Mouse (Mus musculus) CD4-positive naive resting alpha-beta T cell, adult 76 days (primary cell): ENCODE data around the gene Mamdc4. TPM values are rescaled to one million over a fixed set of nuclear protein-coding genes. Genes with fewer than 3 reads are reported as not detected.

ENCODE experiments used
- total RNA-seq: library from RNA; stranded (reverse); gene quantifications from one replicate; pipeline ENCODE4 v1.2.4, GENCODE M21; 2023

Gene Mamdc4
- 2.7 TPM for total RNA-seq

GRCm38 (mm10) chr2:25574579-25575431 is at the start of gene Mamdc4, which contains the start of gene Phpt1:
Gene Mamdc4 (minus strand): TSS chr2:25574845.
Gene Phpt1 (minus strand): TSS chr2:25575224.

GRCm38 (mm10) chr2:25621229-25622200 is 46.9 kb upstream of the Mamdc4 start, which contains the start of gene Tmem141:
Gene Tmem141 (minus strand): TSS chr2:25622005.

GRCm38 (mm10) chr2:25617578-25617977 is 42.9 kb upstream of the Mamdc4 start, which contains the start of gene Ccdc183:
Gene Ccdc183 (minus strand): TSS chr2:25617678.

DNA sequence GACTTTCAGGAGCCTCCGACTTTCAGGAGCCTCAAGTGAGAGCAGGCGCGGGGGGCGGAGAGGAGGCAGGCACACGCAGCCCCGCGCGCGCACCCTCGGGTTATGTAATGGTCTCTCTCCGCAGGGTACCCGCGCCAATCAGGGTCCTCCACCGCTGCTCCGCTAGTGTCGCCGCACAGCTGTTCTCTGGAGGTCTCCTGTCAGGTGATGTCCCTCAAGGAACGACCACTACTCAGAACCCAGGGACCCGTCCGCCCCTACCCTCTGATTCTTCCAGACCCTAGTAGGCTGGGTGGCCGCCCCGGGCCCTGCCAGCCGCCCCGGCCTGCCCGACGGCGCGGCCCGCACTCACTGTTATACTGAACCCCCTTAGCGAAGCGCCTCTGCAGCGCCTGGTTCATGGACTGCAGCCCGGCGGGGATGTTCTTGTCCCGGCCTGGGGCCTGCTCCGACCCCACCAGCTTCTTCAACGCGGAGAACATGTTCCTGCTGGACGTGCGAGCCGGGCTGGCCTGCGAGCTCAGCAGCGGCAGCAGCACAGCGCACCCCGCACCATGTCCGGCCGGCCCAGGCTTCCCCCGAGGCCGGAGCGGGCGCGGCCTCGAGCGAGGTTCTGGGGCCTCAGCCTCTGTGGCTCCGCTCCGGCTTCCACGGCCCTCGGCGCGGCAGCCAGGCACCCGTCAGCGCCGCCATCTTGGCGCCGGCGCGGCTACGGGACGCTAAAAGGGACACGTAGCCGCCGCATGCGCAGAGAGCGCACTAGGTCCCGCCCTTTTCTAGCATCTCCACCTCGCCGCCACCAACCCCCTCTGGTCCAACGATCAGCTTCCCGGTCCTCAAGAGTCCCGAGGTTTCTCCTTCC is 33.3 kb upstream of the Mamdc4 start, which contains the start of gene Rabl6:
Gene Rabl6 (minus strand): TSS at position 761 of the 862 bp plus-strand sequence.

DNA sequence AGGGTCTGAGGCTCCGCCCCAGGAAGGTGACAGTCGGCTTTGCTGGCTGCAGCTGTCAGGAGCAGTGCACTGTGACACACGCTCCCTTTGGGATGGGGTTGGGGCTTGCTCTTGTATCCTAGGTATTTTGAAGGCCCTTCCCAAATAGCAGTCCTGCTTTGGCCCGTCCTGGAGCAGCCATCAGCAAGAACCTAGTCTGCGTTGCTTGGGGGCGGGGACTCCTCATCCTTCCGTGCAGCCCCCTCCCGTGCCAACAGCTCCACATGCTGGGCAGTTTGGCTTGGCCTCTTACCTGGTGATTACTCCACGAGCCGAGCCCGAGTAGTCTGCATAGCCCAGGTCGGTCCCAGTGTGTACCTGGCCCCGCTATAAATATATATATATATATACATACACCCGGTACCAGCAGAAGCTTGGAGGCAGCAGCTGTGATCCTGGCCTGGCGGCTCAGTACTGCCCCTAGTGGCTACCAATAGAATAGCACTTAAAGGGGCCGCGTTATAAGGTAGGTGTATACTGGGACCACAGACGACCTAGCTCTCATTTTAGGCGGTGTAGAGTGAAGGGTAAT is 6.7 kb upstream of the Mamdc4 start, which contains the start of gene Ajm1:
Gene Ajm1 (minus strand): TSS at position 464 of the 571 bp plus-strand sequence.

DNA sequence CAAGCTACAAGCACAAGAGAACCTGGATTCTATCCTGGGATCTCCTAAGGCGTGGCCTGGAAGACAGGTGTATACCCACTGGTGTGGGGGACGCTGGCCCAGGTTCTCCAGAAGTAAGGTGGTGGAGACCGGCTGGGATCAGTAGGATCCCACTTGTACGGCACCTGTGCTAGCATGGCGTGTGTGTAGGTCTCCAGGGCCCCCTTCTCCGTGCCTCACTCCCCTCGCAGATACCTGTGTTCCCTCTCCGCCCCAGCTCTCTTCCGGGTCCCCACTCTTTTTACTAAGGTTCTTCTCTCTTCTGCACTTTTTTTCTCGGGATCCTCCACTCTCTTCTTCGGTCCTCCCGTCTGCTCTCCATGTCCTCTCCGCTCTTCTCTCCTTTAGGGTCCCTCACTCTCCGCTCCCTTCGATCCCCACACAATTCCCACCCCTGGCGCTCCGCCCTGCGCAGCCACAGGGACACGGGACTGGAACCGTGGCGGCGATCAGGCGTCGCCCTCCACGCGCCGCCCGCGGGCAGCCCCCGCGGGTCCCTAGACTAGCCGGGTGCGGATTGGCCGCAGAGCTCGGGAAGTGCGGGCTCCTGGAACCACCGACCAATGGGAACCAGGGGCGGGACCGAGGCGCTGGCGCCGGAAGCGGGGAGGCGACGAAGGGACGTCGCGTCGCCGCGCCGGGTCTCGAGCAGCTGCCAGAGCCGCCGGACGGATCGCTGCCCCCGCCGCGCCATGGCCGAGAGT is 17.3 kb downstream of the Mamdc4 start, which contains the start of gene Edf1:
Gene Edf1 (plus strand): TSS at position 627 of the 743 bp plus-strand sequence.

GRCm38 (mm10) chr2:25546811-25547491 is 27.7 kb downstream of the Mamdc4 start, which contains the start of gene Traf2:
Gene Traf2 (minus strand): TSS chr2:25546940.

Other genes starting within 250 kb of the Mamdc4 start
- gene Man1b1, start 242.5 kb downstream of the Mamdc4 start, total RNA-seq, result 44.3 TPM
- 16.8 TPM for gene Dpp7, start 218.5 kb downstream of the Mamdc4 start, total RNA-seq
- gene Uap1l1, start 209.2 kb downstream of the Mamdc4 start, total RNA-seq, result 5.7 TPM
- 1.1 TPM for gene Sapcd2, start 202.5 kb downstream of the Mamdc4 start, total RNA-seq
- gene Entpd2, start 179.0 kb downstream of the Mamdc4 start, total RNA-seq, result not detected
- 2.2 TPM for gene Npdc1, start 175.5 kb downstream of the Mamdc4 start, total RNA-seq
- gene Fut7, start 151.6 kb downstream of the Mamdc4 start, total RNA-seq, result 0.67 TPM
- 67.3 TPM for gene Abca2, start 146.1 kb downstream of the Mamdc4 start, total RNA-seq
- gene Clic3, start 118.0 kb downstream of the Mamdc4 start, total RNA-seq, result not detected
- gene Paxx, start 113.8 kb downstream of the Mamdc4 start, total RNA-seq, result 74.0 TPM
- gene Ptgds, start 104.8 kb downstream of the Mamdc4 start, total RNA-seq, result not detected
- not detected for gene Lcn12, start 80.9 kb downstream of the Mamdc4 start, total RNA-seq
- 61.4 TPM for gene Fbxw5, start 74.1 kb downstream of the Mamdc4 start, total RNA-seq
- 0.50 TPM for gene C8g, start 73.1 kb downstream of the Mamdc4 start, total RNA-seq
- 35.1 TPM for gene Traf2, start 27.9 kb downstream of the Mamdc4 start, total RNA-seq
- gene Edf1, start 17.0 kb downstream of the Mamdc4 start, total RNA-seq, result 98.0 TPM
- gene Phpt1, start 379 bp upstream of the Mamdc4 start, total RNA-seq, result 25.7 TPM
- 0.38 TPM for gene Ajm1, start 6.9 kb upstream of the Mamdc4 start, total RNA-seq
- gene Rabl6, start 33.7 kb upstream of the Mamdc4 start, total RNA-seq, result 100 TPM
- not detected for gene Ccdc183, start 42.8 kb upstream of the Mamdc4 start, total RNA-seq
- 0.79 TPM for gene Tmem141, start 47.2 kb upstream of the Mamdc4 start, total RNA-seq
- 7.5 TPM for gene Fcna, start 53.2 kb upstream of the Mamdc4 start, total RNA-seq
- gene Lcn8, start 78.3 kb upstream of the Mamdc4 start, total RNA-seq, result not detected
- gene Lcn5, start 83.1 kb upstream of the Mamdc4 start, total RNA-seq, result not detected
- gene Lcn6, start 101.9 kb upstream of the Mamdc4 start, total RNA-seq, result not detected
- gene Lcn10, start 107.9 kb upstream of the Mamdc4 start, total RNA-seq, result not detected
- gene Obp2a, start 125.2 kb upstream of the Mamdc4 start, total RNA-seq, result not detected
- gene Bmyc, start 131.9 kb upstream of the Mamdc4 start, total RNA-seq, result 15.2 TPM
- gene Obp2b, start 162.2 kb upstream of the Mamdc4 start, total RNA-seq, result not detected
- not detected for gene Lcn3, start 190.7 kb upstream of the Mamdc4 start, total RNA-seq
- gene Lcn11, start 202.2 kb upstream of the Mamdc4 start, total RNA-seq, result not detected
- gene Gm13539, start 207.4 kb upstream of the Mamdc4 start, total RNA-seq, result not detected
- gene Glt6d1, start 241.0 kb upstream of the Mamdc4 start, total RNA-seq, result not detected
- gene Lcn9, start 248.3 kb upstream of the Mamdc4 start, total RNA-seq, result not detected